Mouse (Mus musculus) myocyte (in vitro differentiated cells): Measurements from ENCODE around the gene Csf2rb2. TPM values are rescaled to one million over a fixed set of nuclear protein-coding genes. Genes with fewer than 3 reads are reported as not detected.

Source experiments
- H3K27me3 ChIP-seq: one replicate; pipeline ENCODE4 v1.6.1; 2011; ENCODE audit not compliant: control insufficient read depth, insufficient read depth, insufficient read length
- H3K36me3 ChIP-seq: one replicate; pipeline ENCODE4 v1.6.1; 2011; ENCODE audit not compliant: control insufficient read depth, insufficient read depth
- H3K4me2 ChIP-seq: one replicate; pipeline ENCODE4 v1.6.1; 2011; ENCODE audit warnings: low read depth, control low read depth
- H3K4me3 ChIP-seq: one replicate; pipeline ENCODE4 v1.5.1; 2011; ENCODE audit warnings: mild to moderate bottlenecking, control low read depth, moderate library complexity
- H3K79me2 ChIP-seq: one replicate; pipeline ENCODE4 v1.6.1; 2011; ENCODE audit not compliant: control insufficient read depth, insufficient read depth
- H3ac ChIP-seq: one replicate; pipeline ENCODE4 v1.6.1; 2011; ENCODE audit not compliant: control insufficient read depth, insufficient read length
- CEBPB ChIP-seq: IDR thresholded peaks from 2 replicates; pipeline ENCODE4 v1.6.1; 2011; ENCODE audit warnings: mild to moderate bottlenecking, moderate library complexity; ENCODE audit not compliant: poor library complexity, insufficient read depth, severe bottlenecking
- E2F4 ChIP-seq: IDR thresholded peaks from one replicate; pipeline ENCODE4 v1.6.1; 2011; ENCODE audit warnings: mild to moderate bottlenecking, control low read depth, moderate library complexity; ENCODE audit not compliant: insufficient read depth
- MAX ChIP-seq: IDR thresholded peaks from one replicate; pipeline ENCODE4 v1.6.1; 2011; ENCODE audit warnings: low read depth, mild to moderate bottlenecking, control low read depth
- MYOD1 ChIP-seq, 3 experiments: IDR thresholded peaks; one replicate each; pipeline ENCODE4 v1.6.1; 2011; ENCODE audit warnings: control low read depth in 2 of 3, low read depth in 2 of 3, mild to moderate bottlenecking in 2 of 3, moderate library complexity in 1 of 3; ENCODE audit not compliant: insufficient read length in 2 of 3, control insufficient read depth in 1 of 3
- MYOG ChIP-seq, 3 experiments: IDR thresholded peaks; one replicate each; pipeline ENCODE4 v1.6.1; 2011; ENCODE audit warnings: control low read depth in 2 of 3, low read depth in 2 of 3, mild to moderate bottlenecking in 2 of 3; ENCODE audit not compliant: insufficient read length in 2 of 3, control insufficient read depth in 1 of 3, insufficient read depth in 1 of 3
- POLR2A ChIP-seq: IDR thresholded peaks from one replicate; pipeline ENCODE4 v1.6.1; 2011; ENCODE audit warnings: low read depth, mild to moderate bottlenecking, control low read depth, moderate library complexity; ENCODE audit not compliant: insufficient read length
- POLR2AphosphoS2 ChIP-seq: IDR thresholded peaks from one replicate; pipeline ENCODE4 v1.6.1; 2011; ENCODE audit warnings: low read depth, control low read depth; ENCODE audit not compliant: insufficient read length
- REST ChIP-seq: IDR thresholded peaks from one replicate; pipeline ENCODE4 v1.6.1; 2011; ENCODE audit warnings: mild to moderate bottlenecking, control low read depth, moderate library complexity; ENCODE audit not compliant: insufficient read depth, insufficient read length
- SRF ChIP-seq: IDR thresholded peaks from one replicate; pipeline ENCODE4 v1.6.1; 2011; ENCODE audit warnings: low read depth; ENCODE audit not compliant: control insufficient read depth, insufficient read length
- TCF12 ChIP-seq: IDR thresholded peaks from one replicate; pipeline ENCODE4 v1.6.1; 2011; ENCODE audit warnings: mild to moderate bottlenecking, control low read depth; ENCODE audit not compliant: poor library complexity, insufficient read depth, severe bottlenecking
- TCF3 ChIP-seq: IDR thresholded peaks from one replicate; pipeline ENCODE4 v1.6.1; 2011; ENCODE audit warnings: low read depth, control low read depth; ENCODE audit not compliant: insufficient read length
- USF1 ChIP-seq: IDR thresholded peaks from one replicate; pipeline ENCODE4 v1.6.1; 2011; ENCODE audit warnings: low read depth, mild to moderate bottlenecking, control low read depth, moderate library complexity
- polyA plus RNA-seq: library from polyadenylated mRNA; unstranded; fragments of >200 nt; fragmentation: generic; extraction: Trizol; gene quantifications from one replicate; pipeline ENCODE4 v1.2.1, GENCODE M21; 2012; ENCODE audit warnings: missing spikeins

Csf2rb2 gene
- polyA plus RNA-seq, 1 experiment: 0.14 TPM

- no peaks in the 10 kb centered on the region for H3K27me3 ChIP-seq
- H3ac ChIP-seq: no peak overlapping the region
- no peaks in the 10 kb centered on the region for H3K36me3 ChIP-seq
- TF ChIP-seq MYOD1 (IDR thresholded peaks at IDR 0.05; ENCODE audit: control insufficient read depth in 1 of 3, insufficient read length in 2 of 3, low read depth in 2 of 3) (no peak), POLR2A (no peak), REST (no peak), E2F4 (no peak), TCF3 (no peak), TCF12 (no peak), POLR2AphosphoS2 (no peak), MAX (no peak), CEBPB (no peak)
- no peaks in the 10 kb centered on the region for H3K79me2 ChIP-seq
- no peak overlapping the region for H3K4me3 ChIP-seq
- no peak overlapping the region for H3K4me2 ChIP-seq
These were observed 37.7 kb downstream of the Csf2rb2 start for GRCm38 (mm10) chr15:78267865-78268264.

DNA sequence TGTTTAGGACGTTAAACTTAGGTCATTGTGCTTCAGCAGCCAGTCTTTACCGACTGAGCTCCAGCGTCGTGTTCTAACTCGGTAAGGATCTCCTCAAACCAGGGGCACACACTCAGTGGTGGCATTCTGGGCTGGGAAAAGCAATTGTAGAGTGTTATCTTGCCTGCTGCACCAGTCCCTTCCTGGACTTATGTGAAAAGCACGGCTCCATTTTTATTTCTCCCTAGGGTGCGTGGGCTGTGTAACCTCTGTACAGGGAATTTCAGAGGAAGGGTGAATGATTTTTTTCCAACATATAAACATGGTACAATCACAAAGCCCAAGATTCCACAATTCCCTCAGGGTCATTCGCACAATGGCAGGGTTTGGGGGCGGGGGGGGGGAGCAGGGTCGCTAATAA lies 38.1 kb downstream of the Csf2rb2 start:
- Histone ChIP-seq H3ac (no peak overlapping the region), H3K27me3 (no peaks in the 10 kb centered on the region), H3K4me3 (no peak overlapping the region), H3K36me3 (no peaks in the 10 kb centered on the region), H3K79me2 (no peaks in the 10 kb centered on the region), H3K4me2 (no peak overlapping the region)
- no peak for TF ChIP-seq MYOD1 (IDR thresholded peaks at IDR 0.05; ENCODE audit: control insufficient read depth in 1 of 3, insufficient read length in 2 of 3, low read depth in 2 of 3)
- no peak for TF ChIP-seq USF1
- TF ChIP-seq E2F4: no peak
- TF ChIP-seq TCF3: no peak
- TF ChIP-seq SRF: no peak
- no peak for TF ChIP-seq POLR2A
- TF ChIP-seq MAX: no peak
- no peak for TF ChIP-seq REST
- TF ChIP-seq POLR2AphosphoS2: no peak
- TF ChIP-seq TCF12: no peak
- no peak for TF ChIP-seq MYOG (IDR thresholded peaks at IDR 0.05; ENCODE audit: control insufficient read depth in 1 of 3, insufficient read depth in 1 of 3, insufficient read length in 2 of 3, low read depth in 2 of 3)
- no peak for TF ChIP-seq CEBPB

GRCm38 (mm10) chr15:78263286-78263685 lies 42.2 kb downstream of the Csf2rb2 start:
- Histone ChIP-seq H3K79me2 (no peaks in the 10 kb centered on the region), H3K36me3 (no peaks in the 10 kb centered on the region), H3K4me3 (no peak overlapping the region), H3K27me3 (no peaks in the 10 kb centered on the region), H3ac (no peak overlapping the region), H3K4me2 (no peak overlapping the region)
- no peak for TF ChIP-seq TCF3
- no peak for TF ChIP-seq USF1
- no peak for TF ChIP-seq MAX
- TF ChIP-seq MYOG (IDR thresholded peaks at IDR 0.05; ENCODE audit: control insufficient read depth in 1 of 3, insufficient read depth in 1 of 3, insufficient read length in 2 of 3, low read depth in 2 of 3): no peak
- no peak for TF ChIP-seq E2F4
- no peak for TF ChIP-seq POLR2AphosphoS2
- no peak for TF ChIP-seq REST
- TF ChIP-seq CEBPB: no peak

DNA sequence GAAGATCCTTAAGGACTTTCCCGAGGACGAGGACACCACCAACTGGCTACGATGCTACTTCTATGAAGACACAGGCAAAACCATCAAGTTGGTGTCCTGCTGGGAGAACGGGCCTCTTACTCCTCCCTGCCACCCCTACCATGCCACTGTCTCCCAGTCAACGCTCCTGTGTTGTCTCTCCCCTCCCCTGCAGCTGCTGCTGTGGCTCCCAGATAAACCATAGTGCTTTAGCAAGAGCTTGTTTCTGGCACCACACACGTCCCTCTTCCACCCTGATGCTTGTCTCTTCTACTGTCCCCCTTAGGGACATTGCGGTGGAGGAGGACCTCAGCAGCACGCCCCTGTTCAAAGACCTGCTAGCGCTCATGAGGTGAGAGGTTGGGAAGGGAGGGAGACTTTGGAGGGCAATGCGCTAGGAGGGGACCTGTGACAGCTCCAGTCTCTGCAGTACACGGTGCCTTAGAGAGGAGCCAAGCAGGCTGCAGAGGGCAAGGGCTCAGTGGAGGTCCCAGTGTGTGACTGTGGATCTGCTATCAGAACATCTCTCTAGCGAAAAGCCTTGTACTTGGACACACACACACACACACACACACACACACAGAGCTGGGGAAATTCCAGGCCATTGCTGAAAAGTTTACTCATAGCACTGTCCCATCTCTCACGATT lies 44.7 kb downstream of the Csf2rb2 start:
- H3K4me2 ChIP-seq: no peak overlapping the region
- H3K4me3 ChIP-seq: no peak overlapping the region
- H3K27me3 ChIP-seq: no peaks in the 10 kb centered on the region

DNA sequence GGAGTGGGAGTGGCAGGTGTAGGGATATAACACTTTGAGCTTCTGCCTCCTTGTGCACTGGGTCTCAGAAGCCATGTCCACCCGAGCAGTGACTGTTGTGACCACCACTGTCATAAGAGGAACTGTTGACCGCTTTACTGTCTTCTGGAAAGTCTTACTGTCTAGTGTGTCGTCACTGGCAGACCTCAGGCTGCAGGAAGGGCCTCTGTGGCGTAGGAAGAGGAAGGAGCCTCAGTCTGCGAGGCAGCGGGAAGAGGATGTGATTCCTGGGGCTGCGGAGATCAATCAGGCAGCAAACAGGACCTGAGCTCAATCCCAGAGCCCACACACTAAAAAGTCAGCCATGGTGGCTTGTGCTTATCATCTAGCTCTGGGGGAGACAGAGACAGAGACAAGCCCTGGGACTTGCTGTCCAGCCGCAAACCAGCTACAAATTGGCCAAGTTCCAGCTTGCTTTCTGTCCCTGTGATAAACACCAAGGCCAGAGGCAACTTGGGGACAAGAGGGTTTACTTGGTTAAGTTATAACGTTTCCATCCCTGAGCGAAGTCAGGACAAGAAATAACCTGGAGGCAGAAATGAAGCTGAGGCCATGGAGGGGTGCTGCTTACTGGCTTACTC lies 47.2 kb downstream of the Csf2rb2 start:
- Histone ChIP-seq H3K27me3 (peaks cover 19% of the 10 kb centered on the region), H3K36me3 (no peaks in the 10 kb centered on the region), H3ac (no peak overlapping the region), H3K79me2 (no peaks in the 10 kb centered on the region), H3K4me2 (no peak overlapping the region), H3K4me3 (no peak overlapping the region)
- TF ChIP-seq USF1 (no peak), E2F4 (no peak), POLR2A (no peak), MYOD1 (IDR thresholded peaks at IDR 0.05; ENCODE audit: control insufficient read depth in 1 of 3, insufficient read length in 2 of 3, low read depth in 2 of 3) (no peak), SRF (no peak), POLR2AphosphoS2 (no peak), REST (no peak), CEBPB (no peak), MAX (no peak), MYOG (IDR thresholded peaks at IDR 0.05; ENCODE audit: control insufficient read depth in 1 of 3, insufficient read depth in 1 of 3, insufficient read length in 2 of 3, low read depth in 2 of 3) (no peak)

More for the DNA sequence above, 44.7 kb downstream of the Csf2rb2 start:
- Histone ChIP-seq H3K36me3 (no peaks in the 10 kb centered on the region), H3ac (no peak overlapping the region), H3K79me2 (no peaks in the 10 kb centered on the region)
- TF ChIP-seq CEBPB (no peak), MAX (no peak), TCF3 (no peak), TCF12 (no peak), USF1 (no peak), POLR2A (no peak), POLR2AphosphoS2 (no peak), MYOD1 (IDR thresholded peaks at IDR 0.05; ENCODE audit: control insufficient read depth in 1 of 3, insufficient read length in 2 of 3, low read depth in 2 of 3) (no peak), REST (no peak)
